Mouse (Mus musculus) erythroblast, embryonic 14.5 days (primary cell): ENCODE results near the gene Pld4.

ENCODE experiments used
- GATA1 ChIP-seq: IDR thresholded peaks from 2 replicates; pipeline ENCODE4 v1.6.1; 2012; ENCODE audit warnings: low read length, inconsistent platforms, mixed read lengths
- TAL1 ChIP-seq: IDR thresholded peaks from 3 replicates; pipeline ENCODE4 v1.6.1; 2012; ENCODE audit warnings: low read length, inconsistent platforms, mixed read lengths

GRCm38 (mm10) chr12:112763176-112763575 lies 2.7 kb downstream of the Pld4 start:
- TF ChIP-seq TAL1 (no peak), GATA1 (no peak)
